Mouse (Mus musculus): ENCODE data around the gene Slc7a11.

Gene Slc7a11

GRCm38 (mm10) chr3:49842971-49843370, 600.4 kb downstream of the Slc7a11 start:
- no peak for TF ChIP-seq GATA4 (IDR thresholded peaks at IDR 0.05; ENCODE audit: insufficient replicate concordance, low read length)
